In the genomic region with DNA sequence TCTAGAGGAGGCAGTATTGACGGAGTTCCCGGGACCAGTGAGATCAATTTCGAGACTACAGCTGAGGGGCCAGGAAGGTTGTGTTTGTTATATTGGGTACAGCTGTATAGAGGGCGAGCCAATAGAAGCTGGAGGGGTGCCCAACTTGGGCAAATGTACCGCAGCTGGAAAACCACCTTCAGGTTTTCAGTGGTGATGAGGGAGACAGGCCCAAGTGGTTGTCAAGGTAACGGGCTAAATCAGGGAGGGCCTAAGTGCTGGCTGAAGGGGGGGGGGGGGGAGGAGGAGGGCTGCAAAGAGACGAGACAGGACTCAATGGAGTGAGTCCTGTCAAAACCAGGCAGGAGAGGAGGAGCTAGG, we compare ENCODE assay signal across 8 mouse cellular contexts. TPM values are rescaled to one million over a fixed set of nuclear protein-coding genes. Genes with fewer than 3 reads are reported as not detected.
A peak's percentile ranks its signal among the peaks of the same experiment; 100 is the strongest.
DNase-seq lines count a peak whose midpoint lies in the region; ATAC-seq and TF ChIP-seq lines count a peak whose summit lies in the region.

No protein-coding gene starts in this region.

- ATAC-seq in forebrain, embryonic 13.5 days: no peak; the same call in 1 of the 2 replicates
- no peak for ATAC-seq in liver, postnatal 0 days
- ATAC-seq in erythroid progenitor cell, adult 5-6 weeks (replicated peaks; ENCODE audit: low FRiP score, poor library complexity, severe bottlenecking): no peak

- H3K27ac ChIP-seq in heart, embryonic 10.5 days: peak overlapping the region; percentile 100
- peak overlapping the region; percentile 100 for H3K27ac ChIP-seq in forebrain, embryonic 13.5 days
- 0 out of 2 replicates have a peak overlapping the region, but pooled peaks have one; percentile 100 for H3K27ac ChIP-seq in liver, postnatal 0 days (ENCODE audit: low read depth)

- TF ChIP-seq CTCF in E14TG2a.4 (conservative IDR thresholded peaks at IDR 0.05; ENCODE audit: low read length): no peak
- TF ChIP-seq CTCF in liver, postnatal 0 days (IDR thresholded peaks at IDR 0.05; ENCODE audit: low read depth): no peak

- H3K4me2 ChIP-seq in forebrain, embryonic 13.5 days: peak overlapping the region; percentile 96
- no peak overlapping the region for H3K4me2 ChIP-seq in liver, postnatal 0 days (ENCODE audit: low read depth, low read length)

- intact Hi-C loops in heart, postnatal 36 days (cut with DNase I): loop anchor here (1.0 kb wide), 3 partner anchors 16 to 38 kb away; no protein-coding TSS in a partner anchor

- H3K4me1 ChIP-seq in heart, embryonic 10.5 days: peaks cover 76% of the 10 kb centered on the region
- peaks cover 68% of the 10 kb centered on the region for H3K4me1 ChIP-seq in E14TG2a.4 (replicated peaks; ENCODE audit: low read depth, low read length)
- peaks cover 68% of the 10 kb centered on the region for H3K4me1 ChIP-seq in forebrain, embryonic 13.5 days
- peaks cover 72% of the 10 kb centered on the region for H3K4me1 ChIP-seq in liver, postnatal 0 days (ENCODE audit: insufficient read depth)

- peaks cover 10% of the 10 kb centered on the region; the same call in 1 of the 2 replicates for H3K36me3 ChIP-seq in heart, embryonic 10.5 days
- H3K36me3 ChIP-seq in E14TG2a.4 (ENCODE audit: insufficient read depth, low read length): peaks cover 24% of the 10 kb centered on the region
- peaks cover 53% of the 10 kb centered on the region for H3K36me3 ChIP-seq in forebrain, embryonic 13.5 days (ENCODE audit: poor library complexity, severe bottlenecking)
- peaks cover 14% of the 10 kb centered on the region for H3K36me3 ChIP-seq in liver, postnatal 0 days (replicated peaks; ENCODE audit: insufficient read depth, low read length)

- no peaks in the 10 kb centered on the region for H3K9me3 ChIP-seq in heart, embryonic 10.5 days
- H3K9me3 ChIP-seq in E14TG2a.4 (ENCODE audit: low read length): no peaks in the 10 kb centered on the region
- H3K9me3 ChIP-seq in forebrain, embryonic 13.5 days (replicated peaks): no peaks in the 10 kb centered on the region
- H3K9me3 ChIP-seq in liver, postnatal 0 days (ENCODE audit: low read length): no peaks in the 10 kb centered on the region

- peak overlapping the region; percentile 92 for H3K4me3 ChIP-seq in heart, embryonic 10.5 days
- peak overlapping the region; percentile 83 for H3K4me3 ChIP-seq in E14TG2a.4 (replicated peaks; ENCODE audit: low read length)
- H3K4me3 ChIP-seq in forebrain, embryonic 13.5 days: peak overlapping the region; percentile 94; the same call in 1 of the 2 replicates
- H3K4me3 ChIP-seq in liver, postnatal 0 days (ENCODE audit: low read depth, low read length): no peak overlapping the region

- no peak for DNase-seq in heart, embryonic 10.5 days (ENCODE audit: low spot score)
- DNase-seq in heart, postnatal 36 days: no peak
- DNase-seq in liver, postnatal 0 days: no peak
- no peak for DNase-seq in frontal cortex, postnatal 10 days (ENCODE audit: low spot score in 2 of 2)
- DNase-seq in urinary bladder, postnatal 10 days (ENCODE audit: low spot score): no peak

- 0 out of 2 replicates have a peak overlapping the region, but pooled peaks have one; percentile 100 for H3K9ac ChIP-seq in forebrain, embryonic 13.5 days
- H3K9ac ChIP-seq in liver, postnatal 0 days (replicated peaks): no peak overlapping the region

- 37% methylated on average over 7 of the region's 7 CpGs for WGBS in heart, embryonic 10.5 days
- 10% methylated on average over 7 of the region's 7 CpGs for WGBS in forebrain, embryonic 13.5 days
- WGBS in liver, postnatal 0 days (ENCODE audit: insufficient replicate concordance): 53% methylated on average over 7 of the region's 7 CpGs

- no peak for TF ChIP-seq EP300 in liver, postnatal 0 days (IDR thresholded peaks at IDR 0.05; ENCODE audit: low read depth)

- peaks cover 4% of the 10 kb centered on the region; the same call in 1 of the 2 replicates for H3K27me3 ChIP-seq in heart, embryonic 10.5 days (ENCODE audit: insufficient read depth, poor library complexity, severe bottlenecking)
- peaks cover 32% of the 10 kb centered on the region for H3K27me3 ChIP-seq in E14TG2a.4 (ENCODE audit: insufficient read depth, low read length)
- no peaks in the 10 kb centered on the region for H3K27me3 ChIP-seq in forebrain, embryonic 13.5 days
- no peaks in the 10 kb centered on the region for H3K27me3 ChIP-seq in liver, postnatal 0 days (ENCODE audit: insufficient read depth, low read length)

RNA-seq across cellular contexts. Expression of a gene that starts 1.3 kb away (rescaled TPM):
- polyA plus RNA-seq in heart, embryonic 10.5 days (2016; fragmentation: Nextera tagmentation; extraction: Ambion mirVana): 1.5 and 1.7 TPM in 2 replicates
- total RNA-seq in heart, postnatal 36 days (2021): under 1 TPM; 0.44 to 0.68 TPM
- polyA plus RNA-seq in forebrain, embryonic 13.5 days (2015; fragmentation: Nextera tagmentation; extraction: Ambion mirVana): 4.3 and 5.0 TPM in 2 replicates
- 2.1 and 2.4 TPM in 2 replicates for polyA plus RNA-seq in liver, postnatal 0 days (2015; fragmentation: Nextera tagmentation; extraction: Ambion mirVana)
- total RNA-seq in erythroid progenitor cell, adult 5-6 weeks (2015; ENCODE audit: low replicate concordance): 1.7 and 3.2 TPM in 2 replicates
- 1.4 and 7.7 TPM in 2 replicates for total RNA-seq in erythroid progenitor cell, adult 5-6 weeks (2017; ENCODE audit: low replicate concordance)

RNA-seq across cellular contexts. Expression of a gene that starts 8.2 kb away (rescaled TPM):
- 5.4 and 9.8 TPM in 2 replicates for polyA plus RNA-seq in heart, embryonic 10.5 days (2016; fragmentation: Nextera tagmentation; extraction: Ambion mirVana)
- 10 to 100 TPM; 18.5 to 21.5 TPM for total RNA-seq in heart, postnatal 36 days (2021)
- polyA plus RNA-seq in forebrain, embryonic 13.5 days (2015; fragmentation: Nextera tagmentation; extraction: Ambion mirVana): 13.4 and 13.9 TPM in 2 replicates
- 3.6 and 4.3 TPM in 2 replicates for polyA plus RNA-seq in liver, postnatal 0 days (2015; fragmentation: Nextera tagmentation; extraction: Ambion mirVana)
- total RNA-seq in erythroid progenitor cell, adult 5-6 weeks (2015; ENCODE audit: low replicate concordance): 29.8 and 41.8 TPM in 2 replicates
- total RNA-seq in erythroid progenitor cell, adult 5-6 weeks (2017; ENCODE audit: low replicate concordance): 20.2 and 23.0 TPM in 2 replicates

RNA-seq across cellular contexts. Expression of a gene that starts 35.4 kb away (rescaled TPM):
- 73.2 and 85.3 TPM in 2 replicates for polyA plus RNA-seq in heart, embryonic 10.5 days (2016; fragmentation: Nextera tagmentation; extraction: Ambion mirVana)
- total RNA-seq in heart, postnatal 36 days (2021): 10 to 100 TPM; 14.1 to 18.3 TPM
- polyA plus RNA-seq in forebrain, embryonic 13.5 days (2015; fragmentation: Nextera tagmentation; extraction: Ambion mirVana): 75.5 and 77.3 TPM in 2 replicates
- polyA plus RNA-seq in liver, postnatal 0 days (2015; fragmentation: Nextera tagmentation; extraction: Ambion mirVana): 116 and 120 TPM in 2 replicates
- 27.2 and 48.7 TPM in 2 replicates for total RNA-seq in erythroid progenitor cell, adult 5-6 weeks (2015; ENCODE audit: low replicate concordance)
- total RNA-seq in erythroid progenitor cell, adult 5-6 weeks (2017; ENCODE audit: low replicate concordance): 52.2 and 63.8 TPM in 2 replicates

RNA-seq across cellular contexts. Expression of a gene that starts 48.8 kb away (rescaled TPM):
- polyA plus RNA-seq in heart, embryonic 10.5 days (2016; fragmentation: Nextera tagmentation; extraction: Ambion mirVana): 0.35 TPM in 1 of 2 replicates, not detected in the other
- not detected for total RNA-seq in heart, postnatal 36 days (2021)
- not detected in 2 replicates for polyA plus RNA-seq in forebrain, embryonic 13.5 days (2015; fragmentation: Nextera tagmentation; extraction: Ambion mirVana)
- polyA plus RNA-seq in liver, postnatal 0 days (2015; fragmentation: Nextera tagmentation; extraction: Ambion mirVana): 638 and 713 TPM in 2 replicates
- total RNA-seq in erythroid progenitor cell, adult 5-6 weeks (2015; ENCODE audit: low replicate concordance): not detected in 2 replicates
- total RNA-seq in erythroid progenitor cell, adult 5-6 weeks (2017; ENCODE audit: low replicate concordance): not detected in 2 replicates
